ENCODE assay signal across 16 mouse cellular contexts in genomic region chr1:136322331-136322730, GRCm38 (mm10).
"Had no signal": no experiment of that assay in that cellular context is flagged by ENCODE, and none has a peak within 500 bp of the region (broad histone marks: within the 10 kb centered on the region; RNA-seq: fewer than 3 reads in every experiment).

No protein-coding gene starts in this region.

- DNase-seq: retina, postnatal 1 day; right cerebral cortex, adult 18-20 months; right cerebral cortex, postnatal 14 days; right cerebral cortex, postnatal 25 days; right cerebral cortex, postnatal 4 days; spleen, adult 18-20 months; thymus, adult 18-20 months; thymus, adult 2 months; thymus, postnatal 14 days; thymus, postnatal 25 days; thymus, postnatal 36 days; thymus, postnatal 4 days had no signal

- H3K27ac ChIP-seq: neural tube, embryonic 13.5 days; neural tube, embryonic 15.5 days; stomach, embryonic 15.5 days; stomach, postnatal 0 days had no signal

- H3K9me3 ChIP-seq: neural tube, embryonic 13.5 days; neural tube, embryonic 15.5 days; stomach, embryonic 15.5 days had no signal

- H3K27me3 ChIP-seq: neural tube, embryonic 13.5 days; neural tube, embryonic 15.5 days; stomach, embryonic 15.5 days had no signal

- H3K4me3 ChIP-seq: neural tube, embryonic 13.5 days; neural tube, embryonic 15.5 days; stomach, embryonic 15.5 days had no signal

- H3K9ac ChIP-seq: neural tube, embryonic 13.5 days; neural tube, embryonic 15.5 days; stomach, embryonic 15.5 days had no signal
